Mouse (Mus musculus): Measurements from ENCODE around the gene Mctp1. TPM values are rescaled to one million over a fixed set of nuclear protein-coding genes. Genes with fewer than 3 reads are reported as not detected.

Mctp1 gene
- total RNA-seq, 2 experiments from 2014 or later, result 3.7 to 4.5 TPM

- no peak for DNase-seq (ENCODE audit: low spot score in 2 of 2)
Measured at GRCm38 (mm10) chr13:76810496-76810939, 426.2 kb downstream of the Mctp1 start.

GRCm38 (mm10) chr13:76823083-76823482 is 438.7 kb downstream of the Mctp1 start:
- no peak for DNase-seq (ENCODE audit: low spot score in 2 of 2)

GRCm38 (mm10) chr13:76824932-76825694 is 440.8 kb downstream of the Mctp1 start:
- no peak for DNase-seq (ENCODE audit: low spot score in 2 of 2)

- DNase-seq (ENCODE audit: low spot score in 2 of 2), result no peak
Measured at GRCm38 (mm10) chr13:76827738-76828137, 443.4 kb downstream of the Mctp1 start.

- DNase-seq (ENCODE audit: low spot score in 2 of 2), result no peak
Measured at GRCm38 (mm10) chr13:76838031-76838430, 453.7 kb downstream of the Mctp1 start.

GRCm38 (mm10) chr13:76840712-76841111 is 456.4 kb downstream of the Mctp1 start:
- DNase-seq (ENCODE audit: low spot score in 2 of 2), result no peak

- peak; percentile 28 for DNase-seq (ENCODE audit: low spot score in 2 of 2)
Measured at GRCm38 (mm10) chr13:76844629-76845255, 460.4 kb downstream of the Mctp1 start.

- no peak for DNase-seq (ENCODE audit: low spot score in 2 of 2)
Measured at GRCm38 (mm10) chr13:76850412-76851054, 466.2 kb downstream of the Mctp1 start.

- no peak for DNase-seq (ENCODE audit: low spot score in 2 of 2)
Measured at GRCm38 (mm10) chr13:76854306-76854705, 470.0 kb downstream of the Mctp1 start.

GRCm38 (mm10) chr13:76855021-76855420 is 470.7 kb downstream of the Mctp1 start:
- DNase-seq (ENCODE audit: low spot score in 2 of 2), result no peak

- no peak for DNase-seq (ENCODE audit: low spot score in 2 of 2)
Measured at GRCm38 (mm10) chr13:76857024-76857423, 472.7 kb downstream of the Mctp1 start.

GRCm38 (mm10) chr13:76858078-76858482 is 473.7 kb downstream of the Mctp1 start:
- DNase-seq (ENCODE audit: low spot score in 2 of 2), result no peak

GRCm38 (mm10) chr13:76870291-76870690 is 486.0 kb downstream of the Mctp1 start:
- no peak for DNase-seq (ENCODE audit: low spot score in 2 of 2)

GRCm38 (mm10) chr13:76877887-76878763 is 493.8 kb downstream of the Mctp1 start:
- no peak for DNase-seq (ENCODE audit: low spot score in 2 of 2)

GRCm38 (mm10) chr13:76879008-76879407 is 494.7 kb downstream of the Mctp1 start:
- no peak for DNase-seq (ENCODE audit: low spot score in 2 of 2)

GRCm38 (mm10) chr13:76884517-76885092 is 500.3 kb downstream of the Mctp1 start:
- DNase-seq (ENCODE audit: low spot score in 2 of 2), result no peak

GRCm38 (mm10) chr13:76892987-76893386 is 508.7 kb downstream of the Mctp1 start:
- DNase-seq (ENCODE audit: low spot score in 2 of 2), result no peak

- DNase-seq (ENCODE audit: low spot score in 2 of 2), result no peak
Measured at GRCm38 (mm10) chr13:76895770-76896456, 511.6 kb downstream of the Mctp1 start.

- DNase-seq (ENCODE audit: low spot score in 2 of 2), result no peak
Measured at GRCm38 (mm10) chr13:76896457-76896790, 512.1 kb downstream of the Mctp1 start.

GRCm38 (mm10) chr13:76918321-76918720 is 534.0 kb downstream of the Mctp1 start:
- DNase-seq (ENCODE audit: low spot score in 2 of 2), result no peak
